Mouse (Mus musculus) testis, adult 2 months (tissue): ENCODE data around the gene Rhbdl3. TPM values are rescaled to one million over a fixed set of nuclear protein-coding genes. Genes with fewer than 3 reads are reported as not detected.
A peak's percentile ranks its signal among the peaks of the same experiment; 100 is the strongest.

Source experiments
- H3K27ac ChIP-seq: fragments of 200-500 bp; 2 replicates; pipeline ENCODE4 v1.5.1; 2012; ENCODE audit warnings: low read depth, low read length; ENCODE audit not compliant: control insufficient read depth, insufficient read depth
- H3K27me3 ChIP-seq: fragments of 200-500 bp; 2 replicates; pipeline ENCODE4 v1.6.1; 2012; ENCODE audit warnings: mild to moderate bottlenecking, low read length, moderate library complexity; ENCODE audit not compliant: control insufficient read depth, insufficient read depth
- H3K36me3 ChIP-seq: fragments of 200-500 bp; 2 replicates; pipeline ENCODE4 v1.6.1; 2012; ENCODE audit warnings: mild to moderate bottlenecking, low read length; ENCODE audit not compliant: control insufficient read depth, insufficient read depth
- H3K4me1 ChIP-seq: fragments of 200-500 bp; 2 replicates; pipeline ENCODE4 v1.6.1; 2012; ENCODE audit warnings: low read length; ENCODE audit not compliant: control insufficient read depth, insufficient read depth
- H3K4me3 ChIP-seq: fragments of 200-500 bp; 2 replicates; pipeline ENCODE4 v1.5.1; 2012; ENCODE audit warnings: low read depth, mild to moderate bottlenecking, low read length, moderate library complexity, mixed read lengths; ENCODE audit not compliant: control insufficient read depth
- CTCF ChIP-seq: fragments of 200-500 bp; IDR thresholded peaks from 2 replicates; pipeline ENCODE4 v1.5.1; 2012; ENCODE audit warnings: low read depth, mild to moderate bottlenecking, inconsistent platforms, low read length, moderate library complexity; ENCODE audit not compliant: control insufficient read depth, insufficient read depth, insufficient replicate concordance
- POLR2A ChIP-seq: fragments of 200-500 bp; IDR thresholded peaks from 2 replicates; pipeline ENCODE4 v1.6.1; 2012; ENCODE audit warnings: low read depth, mild to moderate bottlenecking, inconsistent platforms, low read length, moderate library complexity; ENCODE audit not compliant: control insufficient read depth
- polyA plus RNA-seq: library from polyadenylated mRNA; depleted of rRNA; stranded (reverse); fragments of >200 nt; gene quantifications from 2 replicates; pipeline ENCODE4 v1.2.3, GENCODE M21; 2012

Rhbdl3 gene
- polyA plus RNA-seq, 1 experiment = 0.54 TPM

- no peaks in the 10 kb centered on the region for H3K36me3 ChIP-seq
- H3K4me1 ChIP-seq = peaks cover 2% of the 10 kb centered on the region; the same call in 1 of the 2 replicates
- no peaks in the 10 kb centered on the region for H3K27me3 ChIP-seq
- H3K4me3 ChIP-seq = no peak overlapping the region
- H3K27ac ChIP-seq = no peak overlapping the region
- TF ChIP-seq CTCF (peak; percentile 84; the same call in 1 of the 2 replicates), POLR2A (no peak)
These were observed 13.6 kb upstream of the Rhbdl3 start for GRCm38 (mm10) chr11:80287150-80287549.

GRCm38 (mm10) chr11:80289701-80290445 lies 10.8 kb upstream of the Rhbdl3 start:
- Histone ChIP-seq H3K4me3 (no peak overlapping the region), H3K27ac (no peak overlapping the region), H3K27me3 (no peaks in the 10 kb centered on the region), H3K36me3 (no peaks in the 10 kb centered on the region), H3K4me1 (peaks cover 4% of the 10 kb centered on the region)
- no peak for TF ChIP-seq CTCF
- TF ChIP-seq POLR2A = no peak

- H3K4me3 ChIP-seq = no peak overlapping the region
- H3K27ac ChIP-seq = no peak overlapping the region
- H3K27me3 ChIP-seq = no peaks in the 10 kb centered on the region
- H3K36me3 ChIP-seq = no peaks in the 10 kb centered on the region
- peaks cover 14% of the 10 kb centered on the region for H3K4me1 ChIP-seq
- TF ChIP-seq POLR2A = no peak
- TF ChIP-seq CTCF = no peak
These were observed 9.7 kb upstream of the Rhbdl3 start for GRCm38 (mm10) chr11:80291004-80291403.

GRCm38 (mm10) chr11:80292463-80292862 lies 8.2 kb upstream of the Rhbdl3 start:
- no peaks in the 10 kb centered on the region for H3K36me3 ChIP-seq
- no peak overlapping the region for H3K27ac ChIP-seq
- H3K4me3 ChIP-seq = no peak overlapping the region
- peaks cover 18% of the 10 kb centered on the region for H3K4me1 ChIP-seq
- H3K27me3 ChIP-seq = no peaks in the 10 kb centered on the region
- TF ChIP-seq POLR2A = no peak
- no peak for TF ChIP-seq CTCF

GRCm38 (mm10) chr11:80295066-80295465 lies 5.6 kb upstream of the Rhbdl3 start:
- peaks cover 16% of the 10 kb centered on the region for H3K4me1 ChIP-seq
- H3K27ac ChIP-seq = no peak overlapping the region
- no peak for TF ChIP-seq CTCF
- no peak for TF ChIP-seq POLR2A
- no peak overlapping the region; the same call in 1 of the 2 replicates for H3K4me3 ChIP-seq
- no peaks in the 10 kb centered on the region for H3K27me3 ChIP-seq
- no peaks in the 10 kb centered on the region for H3K36me3 ChIP-seq

- Histone ChIP-seq H3K36me3 (no peaks in the 10 kb centered on the region), H3K27me3 (no peaks in the 10 kb centered on the region), H3K4me1 (peaks cover 21% of the 10 kb centered on the region), H3K27ac (no peak overlapping the region), H3K4me3 (no peak overlapping the region; the same call in 1 of the 2 replicates)
- TF ChIP-seq CTCF = no peak
These were observed 4.9 kb upstream of the Rhbdl3 start for GRCm38 (mm10) chr11:80295785-80296184.

- peaks cover 28% of the 10 kb centered on the region for H3K4me1 ChIP-seq
- no peak overlapping the region for H3K27ac ChIP-seq
- no peaks in the 10 kb centered on the region for H3K27me3 ChIP-seq
- TF ChIP-seq POLR2A = no peak
- TF ChIP-seq CTCF = no peak
- no peaks in the 10 kb centered on the region for H3K36me3 ChIP-seq
- no peak overlapping the region for H3K4me3 ChIP-seq
These were observed 1.0 kb upstream of the Rhbdl3 start for GRCm38 (mm10) chr11:80299513-80300235.
